Mouse (Mus musculus) CH12.LX (cell line): Measurements from ENCODE around the gene Tctex1d1.

Experiments used
- CTCF ChIP-seq, 2 experiments: IDR thresholded peaks in 1 of 2; conservative IDR thresholded peaks in 1 of 2; 2 replicates each; pipeline ENCODE4 v1.5.1; 2011 to 2012; ENCODE audit warnings: low read depth in 2 of 2, low read length in 2 of 2, improper control_type of control experiment in 1 of 2, inconsistent platforms in 1 of 2, mild to moderate bottlenecking in 1 of 2, moderate library complexity in 1 of 2
- MAX ChIP-seq: IDR thresholded peaks from 2 replicates; pipeline ENCODE4 v1.6.1; 2011; ENCODE audit warnings: low read length, improper control_type of control experiment
- MEF2A ChIP-seq: IDR thresholded peaks from 2 replicates; pipeline ENCODE4 v1.6.1; 2014; ENCODE audit warnings: low read depth, mild to moderate bottlenecking, inconsistent platforms, low read length, improper control_type of control experiment, borderline replicate concordance
- POLR2A ChIP-seq: IDR thresholded peaks from 2 replicates; pipeline ENCODE4 v1.6.1; 2011; ENCODE audit warnings: low read depth, mild to moderate bottlenecking, improper control_type of control experiment, low read length
- TBP ChIP-seq: conservative IDR thresholded peaks from 2 replicates; pipeline ENCODE4 v1.6.1; 2011; ENCODE audit warnings: low read depth, low read length, improper control_type of control experiment

GRCm38 (mm10) chr4:102988526-102988925 lies 10.1 kb downstream of the Tctex1d1 start:
- TF ChIP-seq CTCF (conservative IDR thresholded peaks at IDR 0.05 in 1 of 2, IDR thresholded peaks at IDR 0.05 in 1 of 2; ENCODE audit: low read depth in 2 of 2, low read length in 2 of 2) (no peak), POLR2A (no peak), TBP (no peak), MAX (no peak), MEF2A (no peak)
